Comparison of ENCODE assay signal across 8 mouse cellular contexts in genomic region chr10:128492051-128492450, GRCm38 (mm10). TPM values are rescaled to one million over a fixed set of nuclear protein-coding genes. Genes with fewer than 3 reads are reported as not detected.
DNase-seq lines count a peak whose midpoint lies in the region; ATAC-seq and TF ChIP-seq lines count a peak whose summit lies in the region.
"Not testable (repeated sequence)": the region's sequence is repeated elsewhere in the genome, so short reads cannot be mapped to it uniquely, and the experiment has no call there.

No protein-coding gene starts in this region.

- H3K4me3 ChIP-seq in MEL (ENCODE audit: control insufficient read depth in 1 of 2, insufficient read depth in 1 of 2, low read depth in 2 of 2, low read length in 2 of 2): peak overlapping the region; percentile 95 to 99; a peak in 3 of 4 replicates
- H3K4me3 ChIP-seq in embryonic facial prominence, embryonic 15.5 days (replicated peaks): peak overlapping the region; percentile 87
- H3K4me3 ChIP-seq in heart, embryonic 10.5 days: peak overlapping the region; percentile 89
- H3K4me3 ChIP-seq in hindbrain, embryonic 16.5 days (ENCODE audit: low read length): peak overlapping the region; percentile 84
- H3K4me3 ChIP-seq in layer of hippocampus, adult 2 months: peak overlapping the region; percentile 97
- H3K4me3 ChIP-seq in liver, embryonic 16.5 days (ENCODE audit: low read depth, low read length): peak overlapping the region; percentile 92
- peak overlapping the region; percentile 81 for H3K4me3 ChIP-seq in midbrain, embryonic 15.5 days
- peak overlapping the region; percentile 89 for H3K4me3 ChIP-seq in stomach, embryonic 15.5 days (replicated peaks)

- H3K4me1 ChIP-seq in MEL (ENCODE audit: control insufficient read depth in 1 of 2, insufficient read depth in 2 of 2, low read length in 2 of 2): peaks cover 10 to 27% of the 10 kb centered on the region in 2 experiments
- peaks cover 43% of the 10 kb centered on the region for H3K4me1 ChIP-seq in embryonic facial prominence, embryonic 15.5 days
- peaks cover 61% of the 10 kb centered on the region for H3K4me1 ChIP-seq in heart, embryonic 10.5 days
- H3K4me1 ChIP-seq in hindbrain, embryonic 16.5 days (ENCODE audit: control insufficient read depth, insufficient read depth, low read depth, low read length): peaks cover 32% of the 10 kb centered on the region
- H3K4me1 ChIP-seq in liver, embryonic 16.5 days (ENCODE audit: control insufficient read depth, low read depth, low read length): peaks cover 36% of the 10 kb centered on the region
- H3K4me1 ChIP-seq in midbrain, embryonic 15.5 days: peaks cover 31% of the 10 kb centered on the region
- peaks cover 40% of the 10 kb centered on the region for H3K4me1 ChIP-seq in stomach, embryonic 15.5 days

- TF ChIP-seq CTCF in MEL (IDR thresholded peaks at IDR 0.05 in 2 of 3, conservative IDR thresholded peaks at IDR 0.05 in 1 of 3; ENCODE audit: control insufficient read depth in 1 of 3, insufficient read depth in 1 of 3, low read depth in 2 of 3, low read length in 3 of 3, poor library complexity in 1 of 3, severe bottlenecking in 1 of 3); layer of hippocampus, adult 2 months (conservative IDR thresholded peaks at IDR 0.05): not testable (repeated sequence)

- peaks cover 36% of the 10 kb centered on the region for H3K79me2 ChIP-seq in MEL (ENCODE audit: control insufficient read depth, insufficient read depth, low read length, poor library complexity)

- not testable (repeated sequence) for H3K27me3 ChIP-seq in MEL (ENCODE audit: control insufficient read depth in 1 of 2, insufficient read depth in 2 of 2, low read length in 2 of 2); embryonic facial prominence, embryonic 15.5 days; heart, embryonic 10.5 days (ENCODE audit: insufficient read depth, poor library complexity, severe bottlenecking); hindbrain, embryonic 16.5 days (replicated peaks; ENCODE audit: control insufficient read depth, insufficient read depth, low read length); liver, embryonic 16.5 days (ENCODE audit: control insufficient read depth, insufficient read depth, low read depth, low read length); midbrain, embryonic 15.5 days (replicated peaks); stomach, embryonic 15.5 days (replicated peaks)

- DNase-seq in MEL (ENCODE audit: low read depth, low spot score); heart, embryonic 10.5 days (ENCODE audit: low spot score); layer of hippocampus, adult 2 months (ENCODE audit: low spot score in 2 of 2): not testable (repeated sequence)

- 62% methylated on average over 8 of the region's 8 CpGs for WGBS in embryonic facial prominence, embryonic 15.5 days
- WGBS in heart, embryonic 10.5 days: 52% methylated on average over 8 of the region's 8 CpGs
- WGBS in hindbrain, embryonic 16.5 days: 68% methylated on average over 7 of the region's 8 CpGs
- WGBS in liver, embryonic 16.5 days (ENCODE audit: insufficient replicate concordance): 49% methylated on average over 8 of the region's 8 CpGs
- 76% methylated on average over 8 of the region's 8 CpGs for WGBS in midbrain, embryonic 15.5 days
- 28% methylated on average over 8 of the region's 8 CpGs for WGBS in stomach, embryonic 15.5 days

- H3K9me3 ChIP-seq in MEL (replicated peaks; ENCODE audit: insufficient read depth, low read length); embryonic facial prominence, embryonic 15.5 days (replicated peaks); heart, embryonic 10.5 days; hindbrain, embryonic 16.5 days (ENCODE audit: control insufficient read depth, low read length); liver, embryonic 16.5 days (replicated peaks; ENCODE audit: control insufficient read depth, low read length); midbrain, embryonic 15.5 days; stomach, embryonic 15.5 days: not testable (repeated sequence)

- H3K27ac ChIP-seq in MEL (ENCODE audit: control insufficient read depth, low read depth, low read length): not testable (repeated sequence)
- H3K27ac ChIP-seq in embryonic facial prominence, embryonic 15.5 days (replicated peaks): peak overlapping the region; percentile 100
- peak overlapping the region; percentile 96 for H3K27ac ChIP-seq in heart, embryonic 10.5 days
- H3K27ac ChIP-seq in hindbrain, embryonic 16.5 days (ENCODE audit: low read depth, low read length): peak overlapping the region; percentile 92
- peak overlapping the region; percentile 96 for H3K27ac ChIP-seq in layer of hippocampus, adult 2 months
- peak overlapping the region; percentile 37; the same call in 1 of the 2 replicates for H3K27ac ChIP-seq in liver, embryonic 16.5 days (ENCODE audit: low read length)
- H3K27ac ChIP-seq in midbrain, embryonic 15.5 days: peak overlapping the region; percentile 97
- H3K27ac ChIP-seq in stomach, embryonic 15.5 days: peak overlapping the region; percentile 99

- peak overlapping the region; percentile 77 for H3K4me2 ChIP-seq in embryonic facial prominence, embryonic 15.5 days (replicated peaks)
- H3K4me2 ChIP-seq in hindbrain, embryonic 16.5 days (ENCODE audit: low read length): peak overlapping the region; percentile 76
- peak overlapping the region; percentile 92 for H3K4me2 ChIP-seq in liver, embryonic 16.5 days (ENCODE audit: low read depth, low read length)
- H3K4me2 ChIP-seq in midbrain, embryonic 15.5 days: peak overlapping the region; percentile 85
- peak overlapping the region; percentile 84 for H3K4me2 ChIP-seq in stomach, embryonic 15.5 days

- TF ChIP-seq EP300 in MEL (IDR thresholded peaks at IDR 0.05; ENCODE audit: low read depth in 1 of 2, low read length in 2 of 2): not testable (repeated sequence)

- not testable (repeated sequence) for TF ChIP-seq RAD21 in MEL (IDR thresholded peaks at IDR 0.05; ENCODE audit: low read depth, low read length)

- ATAC-seq in embryonic facial prominence, embryonic 15.5 days (ENCODE audit: insufficient number of reproducible peaks, low FRiP score, low TSS enrichment, low read depth); hindbrain, embryonic 16.5 days; liver, embryonic 16.5 days (ENCODE audit: low read depth); midbrain, embryonic 15.5 days (replicated peaks); stomach, embryonic 15.5 days (ENCODE audit: insufficient read depth, low FRiP score, low read depth): not testable (repeated sequence)

- TF ChIP-seq POLR2A in MEL (IDR thresholded peaks at IDR 0.05; ENCODE audit: control insufficient read depth in 1 of 2, insufficient read depth in 1 of 2, low read depth in 1 of 2, low read length in 2 of 2, poor library complexity in 1 of 2): not testable (repeated sequence)

- H3K36me3 ChIP-seq in MEL (ENCODE audit: control insufficient read depth in 1 of 2, insufficient read depth in 2 of 2, low read length in 2 of 2): peaks cover 10 to 18% of the 10 kb centered on the region in 2 experiments
- H3K36me3 ChIP-seq in embryonic facial prominence, embryonic 15.5 days: peaks cover 46% of the 10 kb centered on the region
- peaks cover 52% of the 10 kb centered on the region for H3K36me3 ChIP-seq in heart, embryonic 10.5 days
- peaks cover 36% of the 10 kb centered on the region for H3K36me3 ChIP-seq in hindbrain, embryonic 16.5 days (ENCODE audit: control insufficient read depth, insufficient read depth, low read length)
- H3K36me3 ChIP-seq in liver, embryonic 16.5 days (ENCODE audit: control insufficient read depth, insufficient read depth): peaks cover 42% of the 10 kb centered on the region
- peaks cover 39% of the 10 kb centered on the region for H3K36me3 ChIP-seq in midbrain, embryonic 15.5 days (replicated peaks)
- H3K36me3 ChIP-seq in stomach, embryonic 15.5 days: peaks cover 44% of the 10 kb centered on the region

- peak overlapping the region; percentile 94 for H3K9ac ChIP-seq in MEL (ENCODE audit: control insufficient read depth, low read depth, low read length, poor library complexity, severe bottlenecking)
- peak overlapping the region; percentile 91 for H3K9ac ChIP-seq in embryonic facial prominence, embryonic 15.5 days
- peak overlapping the region; percentile 89 for H3K9ac ChIP-seq in hindbrain, embryonic 16.5 days (ENCODE audit: low read depth, low read length)
- peak overlapping the region; percentile 95 for H3K9ac ChIP-seq in liver, embryonic 16.5 days (ENCODE audit: low read depth, low read length)
- H3K9ac ChIP-seq in midbrain, embryonic 15.5 days: peak overlapping the region; percentile 87
- H3K9ac ChIP-seq in stomach, embryonic 15.5 days: peak overlapping the region; percentile 87; the same call in 1 of the 2 replicates

RNA-seq across cellular contexts. Expression of gene Myl6, which starts 1.9 kb away (rescaled TPM):
- 560 and 589 TPM in 2 replicates for total RNA-seq in MEL (2012; rRNA removed)
- polyA plus RNA-seq in MEL (2012; ENCODE audit: insufficient read depth in 1 of 2, insufficient read length in 2 of 2, low read depth in 1 of 2, low replicate concordance in 2 of 2, missing spikeins in 1 of 2): 100 to 1,000 TPM in 1 of 2 experiments, not detected in 1; 399 TPM
- polyA plus RNA-seq in embryonic facial prominence, embryonic 15.5 days (2015; fragmentation: Nextera tagmentation; extraction: Ambion mirVana): 1,219 and 1,296 TPM in 2 replicates
- polyA plus RNA-seq in heart, embryonic 10.5 days (2016; fragmentation: Nextera tagmentation; extraction: Ambion mirVana): 1,508 and 1,550 TPM in 2 replicates
- polyA plus RNA-seq in hindbrain, embryonic 16.5 days (2015; fragmentation: Nextera tagmentation; extraction: Ambion mirVana): 946 and 1,028 TPM in 2 replicates
- 100 to 1,000 TPM; 519 to 544 TPM for total RNA-seq in layer of hippocampus, adult 2 months (2021)
- polyA plus RNA-seq in liver, embryonic 16.5 days (2015; fragmentation: Nextera tagmentation; extraction: Ambion mirVana): 448 and 465 TPM in 2 replicates
- polyA plus RNA-seq in midbrain, embryonic 15.5 days (2015; fragmentation: Nextera tagmentation; extraction: Ambion mirVana): 892 and 955 TPM in 2 replicates
- polyA plus RNA-seq in stomach, embryonic 15.5 days (2015; fragmentation: Nextera tagmentation; extraction: Ambion mirVana): 1,838 and 1,873 TPM in 2 replicates

RNA-seq across cellular contexts. Expression of gene Myl6b, which starts 6.4 kb away (rescaled TPM):
- total RNA-seq in MEL (2012; rRNA removed): 1.8 and 2.6 TPM in 2 replicates
- 10 to 100 TPM in 1 of 2 experiments, not detected in 1; 18.8 TPM for polyA plus RNA-seq in MEL (2012; ENCODE audit: insufficient read depth in 1 of 2, insufficient read length in 2 of 2, low read depth in 1 of 2, low replicate concordance in 2 of 2, missing spikeins in 1 of 2)
- 5.0 and 6.9 TPM in 2 replicates for polyA plus RNA-seq in embryonic facial prominence, embryonic 15.5 days (2015; fragmentation: Nextera tagmentation; extraction: Ambion mirVana)
- 3.2 and 4.0 TPM in 2 replicates for polyA plus RNA-seq in heart, embryonic 10.5 days (2016; fragmentation: Nextera tagmentation; extraction: Ambion mirVana)
- polyA plus RNA-seq in hindbrain, embryonic 16.5 days (2015; fragmentation: Nextera tagmentation; extraction: Ambion mirVana): 6.7 and 7.1 TPM in 2 replicates
- total RNA-seq in layer of hippocampus, adult 2 months (2021): 10 to 100 TPM; 18.5 to 21.1 TPM
- polyA plus RNA-seq in liver, embryonic 16.5 days (2015; fragmentation: Nextera tagmentation; extraction: Ambion mirVana): 1.8 and 2.0 TPM in 2 replicates
- 5.4 and 5.7 TPM in 2 replicates for polyA plus RNA-seq in midbrain, embryonic 15.5 days (2015; fragmentation: Nextera tagmentation; extraction: Ambion mirVana)
- 3.0 and 3.4 TPM in 2 replicates for polyA plus RNA-seq in stomach, embryonic 15.5 days (2015; fragmentation: Nextera tagmentation; extraction: Ambion mirVana)

RNA-seq across cellular contexts. Expression of gene Smarcc2, which starts 33.0 kb away (rescaled TPM):
- 22.3 and 24.8 TPM in 2 replicates for total RNA-seq in MEL (2012; rRNA removed)
- 100 to 1,000 TPM in 1 of 2 experiments, 10 to 100 TPM in 1; 68.8 to 226 TPM for polyA plus RNA-seq in MEL (2012; ENCODE audit: insufficient read depth in 1 of 2, insufficient read length in 2 of 2, low read depth in 1 of 2, low replicate concordance in 2 of 2, missing spikeins in 1 of 2)
- polyA plus RNA-seq in embryonic facial prominence, embryonic 15.5 days (2015; fragmentation: Nextera tagmentation; extraction: Ambion mirVana): 85.2 and 93.6 TPM in 2 replicates
- 66.0 and 68.7 TPM in 2 replicates for polyA plus RNA-seq in heart, embryonic 10.5 days (2016; fragmentation: Nextera tagmentation; extraction: Ambion mirVana)
- 136 and 168 TPM in 2 replicates for polyA plus RNA-seq in hindbrain, embryonic 16.5 days (2015; fragmentation: Nextera tagmentation; extraction: Ambion mirVana)
- total RNA-seq in layer of hippocampus, adult 2 months (2021): 100 to 1,000 TPM; 246 to 255 TPM
- polyA plus RNA-seq in liver, embryonic 16.5 days (2015; fragmentation: Nextera tagmentation; extraction: Ambion mirVana): 20.3 and 22.6 TPM in 2 replicates
- 201 and 209 TPM in 2 replicates for polyA plus RNA-seq in midbrain, embryonic 15.5 days (2015; fragmentation: Nextera tagmentation; extraction: Ambion mirVana)
- 63.1 and 70.0 TPM in 2 replicates for polyA plus RNA-seq in stomach, embryonic 15.5 days (2015; fragmentation: Nextera tagmentation; extraction: Ambion mirVana)

RNA-seq across cellular contexts. Expression of gene Esyt1, which starts 33.6 kb away (rescaled TPM):
- 35.1 and 35.9 TPM in 2 replicates for total RNA-seq in MEL (2012; rRNA removed)
- 10 to 100 TPM; 53.4 to 57.0 TPM for polyA plus RNA-seq in MEL (2012; ENCODE audit: insufficient read depth in 1 of 2, insufficient read length in 2 of 2, low read depth in 1 of 2, low replicate concordance in 2 of 2, missing spikeins in 1 of 2)
- 43.3 and 44.0 TPM in 2 replicates for polyA plus RNA-seq in embryonic facial prominence, embryonic 15.5 days (2015; fragmentation: Nextera tagmentation; extraction: Ambion mirVana)
- polyA plus RNA-seq in heart, embryonic 10.5 days (2016; fragmentation: Nextera tagmentation; extraction: Ambion mirVana): 17.8 and 20.3 TPM in 2 replicates
- polyA plus RNA-seq in hindbrain, embryonic 16.5 days (2015; fragmentation: Nextera tagmentation; extraction: Ambion mirVana): 13.5 and 16.6 TPM in 2 replicates
- total RNA-seq in layer of hippocampus, adult 2 months (2021): 1 to 10 TPM; 5.5 TPM
- 10.3 and 10.5 TPM in 2 replicates for polyA plus RNA-seq in liver, embryonic 16.5 days (2015; fragmentation: Nextera tagmentation; extraction: Ambion mirVana)
- 10.5 and 11.1 TPM in 2 replicates for polyA plus RNA-seq in midbrain, embryonic 15.5 days (2015; fragmentation: Nextera tagmentation; extraction: Ambion mirVana)
- 28.8 and 32.1 TPM in 2 replicates for polyA plus RNA-seq in stomach, embryonic 15.5 days (2015; fragmentation: Nextera tagmentation; extraction: Ambion mirVana)

RNA-seq across cellular contexts. Expression of gene Zc3h10, which starts 55.5 kb away (rescaled TPM):
- 14.2 and 14.6 TPM in 2 replicates for total RNA-seq in MEL (2012; rRNA removed)
- polyA plus RNA-seq in MEL (2012; ENCODE audit: insufficient read depth in 1 of 2, insufficient read length in 2 of 2, low read depth in 1 of 2, low replicate concordance in 2 of 2, missing spikeins in 1 of 2): 10 to 100 TPM in 1 of 2 experiments, not detected in 1; 17.3 TPM
- 15.8 and 16.0 TPM in 2 replicates for polyA plus RNA-seq in embryonic facial prominence, embryonic 15.5 days (2015; fragmentation: Nextera tagmentation; extraction: Ambion mirVana)
- 11.2 and 12.8 TPM in 2 replicates for polyA plus RNA-seq in heart, embryonic 10.5 days (2016; fragmentation: Nextera tagmentation; extraction: Ambion mirVana)
- 16.7 and 17.0 TPM in 2 replicates for polyA plus RNA-seq in hindbrain, embryonic 16.5 days (2015; fragmentation: Nextera tagmentation; extraction: Ambion mirVana)
- 10 to 100 TPM; 12.2 to 14.3 TPM for total RNA-seq in layer of hippocampus, adult 2 months (2021)
- polyA plus RNA-seq in liver, embryonic 16.5 days (2015; fragmentation: Nextera tagmentation; extraction: Ambion mirVana): 4.9 and 5.7 TPM in 2 replicates
- 20.8 and 22.7 TPM in 2 replicates for polyA plus RNA-seq in midbrain, embryonic 15.5 days (2015; fragmentation: Nextera tagmentation; extraction: Ambion mirVana)
- polyA plus RNA-seq in stomach, embryonic 15.5 days (2015; fragmentation: Nextera tagmentation; extraction: Ambion mirVana): 12.1 and 12.4 TPM in 2 replicates
